Mouse (Mus musculus): ENCODE measurements at regions not wholly inside any gene's neighbourhood (a gene's known extent, or its start where the extent isn't known, plus 50 kb on each side); places are given as distances from the start of the nearest gene placed in this dataset.

- TF ChIP-seq CTCF (IDR thresholded peaks at IDR 0.05; ENCODE audit: insufficient read depth, low read depth, low read length) (no peak), POLR2A (IDR thresholded peaks at IDR 0.05; ENCODE audit: insufficient read depth, low read depth, low read length) (no peak)
Observed at GRCm38 (mm10) chr2:139276581-139276980, 217.1 kb upstream of the Sptlc3 start.
